Mouse (Mus musculus) forebrain, embryonic 14.5 days (tissue): ENCODE measurements around the gene Zfp710. TPM values are rescaled to one million over a fixed set of nuclear protein-coding genes. Genes with fewer than 3 reads are reported as not detected.
"Not testable (repeated sequence)": the region's sequence is repeated elsewhere in the genome, so short reads cannot be mapped to it uniquely, and the experiment has no call there.

Experiments used
- ATAC-seq: fragments of 200-750 bp; cut with Nextera tagmentation; 2 replicates; pipeline ENCODE4 v1.8.0; 2017; ENCODE audit warnings: mild to moderate bottlenecking, moderate library complexity
- DNase-seq: peaks from one replicate; pipeline ENCODE4 v3.0.0-alpha.2; 2015; ENCODE audit warnings: low spot score
- H3K27ac ChIP-seq: fragments of 300-500 bp; sonication (generic); 2 replicates; pipeline ENCODE4 v1.5.1; 2014; ENCODE audit warnings: low read depth, mild to moderate bottlenecking, control low read depth, low read length, moderate library complexity
- H3K27me3 ChIP-seq: fragments of 300-500 bp; sonication (generic); replicated peaks from 2 replicates; pipeline ENCODE4 v1.6.1; 2014; ENCODE audit warnings: low read length, control low read depth, mixed read lengths; ENCODE audit not compliant: control insufficient read depth, insufficient read depth
- H3K36me3 ChIP-seq: fragments of 300-500 bp; sonication (generic); 2 replicates; pipeline ENCODE4 v1.6.1; 2014; ENCODE audit warnings: low read length, control low read depth; ENCODE audit not compliant: control insufficient read depth, insufficient read depth
- H3K4me1 ChIP-seq: fragments of 300-500 bp; sonication (generic); 2 replicates; pipeline ENCODE4 v1.6.1; 2014; ENCODE audit warnings: antibody characterized with exemption, low read length, control low read depth; ENCODE audit not compliant: control insufficient read depth, insufficient read depth
- H3K4me2 ChIP-seq: fragments of 300-500 bp; sonication (generic); 2 replicates; pipeline ENCODE4 v1.6.1; 2014; ENCODE audit warnings: mild to moderate bottlenecking, control low read depth, low read length
- H3K4me3 ChIP-seq: fragments of 300-500 bp; sonication (generic); 2 replicates; pipeline ENCODE4 v1.5.1; 2014; ENCODE audit warnings: low read depth, low read length, control low read depth
- H3K9ac ChIP-seq: fragments of 300-500 bp; sonication (generic); 2 replicates; pipeline ENCODE4 v1.6.1; 2014; ENCODE audit warnings: mild to moderate bottlenecking, low read length, control low read depth, moderate library complexity
- H3K9me3 ChIP-seq: fragments of 300-500 bp; sonication (generic); replicated peaks from 2 replicates; pipeline ENCODE4 v1.6.1; 2016; ENCODE audit warnings: low read length, control low read depth, mixed read lengths; ENCODE audit not compliant: control insufficient read depth
- WGBS: fragments of 180-500 bp; shearing (Covaris S2); extraction: QIAGEN DNeasy Blood & Tissue Kit; methylation state at CpG from one replicate; pipeline ENCODE4 v1.1.7; 2014; 5-methylcytosine and 5-hydroxymethylcytosine counted together
- polyA plus RNA-seq: library from polyadenylated mRNA; unstranded; fragments of >200 nt; fragmentation: Nextera tagmentation; extraction: Ambion mirVana; gene quantifications from 2 replicates; pipeline ENCODE4 v1.2.1, GENCODE M21; 2014

Gene Zfp710
- polyA plus RNA-seq, 1 experiment from 2014 or later: 17.6 TPM

- WGBS: 55% methylated on average over 2 of the region's 2 CpGs
- ATAC-seq: no peak
- DNase-seq: no peak
- H3K27ac ChIP-seq: no peak overlapping the region
- no peaks in the 10 kb centered on the region for H3K27me3 ChIP-seq
- H3K4me1 ChIP-seq: peaks cover 25% of the 10 kb centered on the region
- no peaks in the 10 kb centered on the region for H3K36me3 ChIP-seq
- no peak overlapping the region for H3K4me2 ChIP-seq
- H3K9me3 ChIP-seq: no peaks in the 10 kb centered on the region
- H3K4me3 ChIP-seq: no peak overlapping the region
- no peak overlapping the region for H3K9ac ChIP-seq
Observed at GRCm38 (mm10) chr7:80049746-80050145, 25.1 kb downstream of the Zfp710 start.

GRCm38 (mm10) chr7:80050382-80050781, 25.8 kb downstream of the Zfp710 start:
- ATAC-seq, H3K9ac ChIP-seq, H3K27me3 ChIP-seq, H3K4me2 ChIP-seq, H3K9me3 ChIP-seq, H3K4me3 ChIP-seq, DNase-seq, H3K36me3 ChIP-seq, H3K27ac ChIP-seq: not testable (repeated sequence)
- 92% methylated on average over 1 of the region's 1 CpGs for WGBS
- peaks cover 25% of the 10 kb centered on the region for H3K4me1 ChIP-seq

GRCm38 (mm10) chr7:80051835-80052234, 27.2 kb downstream of the Zfp710 start:
- ATAC-seq (peak; percentile 38; the same call in 1 of the 2 replicates), DNase-seq (peak; percentile 27)
- H3K9me3 ChIP-seq: no peaks in the 10 kb centered on the region
- no peak overlapping the region for H3K4me2 ChIP-seq
- WGBS: 57% methylated on average over 6 of the region's 6 CpGs
- H3K36me3 ChIP-seq: no peaks in the 10 kb centered on the region
- H3K9ac ChIP-seq: no peak overlapping the region
- no peaks in the 10 kb centered on the region for H3K27me3 ChIP-seq
- H3K4me3 ChIP-seq: no peak overlapping the region
- H3K27ac ChIP-seq: no peak overlapping the region
- H3K4me1 ChIP-seq: peaks cover 26% of the 10 kb centered on the region

GRCm38 (mm10) chr7:80052261-80052660, 27.6 kb downstream of the Zfp710 start:
- DNase-seq: peak; percentile 65
- peak; percentile 30; the same call in 1 of the 2 replicates for ATAC-seq
- Histone ChIP-seq H3K27ac (no peak overlapping the region), H3K27me3 (no peaks in the 10 kb centered on the region), H3K4me2 (no peak overlapping the region), H3K4me3 (no peak overlapping the region), H3K9ac (no peak overlapping the region), H3K4me1 (peaks cover 28% of the 10 kb centered on the region), H3K36me3 (no peaks in the 10 kb centered on the region), H3K9me3 (no peaks in the 10 kb centered on the region)
- 33% methylated on average over 11 of the region's 11 CpGs for WGBS

- peaks cover 30% of the 10 kb centered on the region for H3K4me1 ChIP-seq
- 93% methylated on average over 9 of the region's 9 CpGs for WGBS
- no peaks in the 10 kb centered on the region for H3K36me3 ChIP-seq
- H3K4me2 ChIP-seq: no peak overlapping the region
- no peaks in the 10 kb centered on the region for H3K9me3 ChIP-seq
- DNase-seq (no peak), ATAC-seq (no peak)
- no peaks in the 10 kb centered on the region for H3K27me3 ChIP-seq
- no peak overlapping the region for H3K4me3 ChIP-seq
- no peak overlapping the region for H3K27ac ChIP-seq
- no peak overlapping the region for H3K9ac ChIP-seq
Observed at GRCm38 (mm10) chr7:80053147-80053546, 28.5 kb downstream of the Zfp710 start.

GRCm38 (mm10) chr7:80055781-80056180, 31.2 kb downstream of the Zfp710 start:
- Histone ChIP-seq H3K36me3 (no peaks in the 10 kb centered on the region), H3K9ac (no peak overlapping the region), H3K27ac (no peak overlapping the region), H3K27me3 (no peaks in the 10 kb centered on the region), H3K4me1 (peaks cover 28% of the 10 kb centered on the region), H3K4me3 (no peak overlapping the region), H3K4me2 (no peak overlapping the region), H3K9me3 (no peaks in the 10 kb centered on the region)
- WGBS: 87% methylated on average over 12 of the region's 12 CpGs
- ATAC-seq: no peak
- DNase-seq: no peak

- DNase-seq (no peak), ATAC-seq (no peak)
- H3K4me1 ChIP-seq: peaks cover 22% of the 10 kb centered on the region
- no peak overlapping the region for H3K4me3 ChIP-seq
- no peaks in the 10 kb centered on the region for H3K36me3 ChIP-seq
- no peaks in the 10 kb centered on the region for H3K9me3 ChIP-seq
- 79% methylated on average over 4 of the region's 4 CpGs for WGBS
- H3K27ac ChIP-seq: peak overlapping the region; percentile 65; the same call in 1 of the 2 replicates
- no peak overlapping the region; the same call in 1 of the 2 replicates for H3K4me2 ChIP-seq
- H3K9ac ChIP-seq: no peak overlapping the region
- no peaks in the 10 kb centered on the region for H3K27me3 ChIP-seq
Observed at GRCm38 (mm10) chr7:80057002-80057691, 32.5 kb downstream of the Zfp710 start.

GRCm38 (mm10) chr7:80057781-80058180, 33.2 kb downstream of the Zfp710 start:
- no peaks in the 10 kb centered on the region for H3K27me3 ChIP-seq
- no peaks in the 10 kb centered on the region for H3K36me3 ChIP-seq
- DNase-seq (no peak), ATAC-seq (no peak)
- H3K4me3 ChIP-seq: no peak overlapping the region
- peaks cover 19% of the 10 kb centered on the region for H3K4me1 ChIP-seq
- peak overlapping the region; percentile 65; the same call in 1 of the 2 replicates for H3K27ac ChIP-seq
- no peak overlapping the region; the same call in 1 of the 2 replicates for H3K4me2 ChIP-seq
- no peak overlapping the region for H3K9ac ChIP-seq
- H3K9me3 ChIP-seq: no peaks in the 10 kb centered on the region
- 25% methylated on average over 14 of the region's 14 CpGs for WGBS

- H3K27ac ChIP-seq: no peak overlapping the region
- DNase-seq: no peak
- no peak overlapping the region for H3K4me3 ChIP-seq
- WGBS: 79% methylated on average over 4 of the region's 4 CpGs
- H3K4me2 ChIP-seq: no peak overlapping the region
- no peaks in the 10 kb centered on the region for H3K9me3 ChIP-seq
- H3K9ac ChIP-seq: no peak overlapping the region
- ATAC-seq: no peak
- H3K27me3 ChIP-seq: no peaks in the 10 kb centered on the region
- no peaks in the 10 kb centered on the region for H3K36me3 ChIP-seq
- peaks cover 24% of the 10 kb centered on the region for H3K4me1 ChIP-seq
Observed at GRCm38 (mm10) chr7:80058405-80059063, 33.9 kb downstream of the Zfp710 start.
